Mouse (Mus musculus): ENCODE measurements around the gene Prpf40a. TPM values are rescaled to one million over a fixed set of nuclear protein-coding genes. Genes with fewer than 3 reads are reported as not detected.

The Prpf40a gene
- polyA plus RNA-seq, 1 experiment = 104 TPM

- Histone ChIP-seq H3K4me3 (ENCODE audit: insufficient read depth, low read length) (no peak overlapping the region), H3K4me1 (ENCODE audit: control insufficient read depth, insufficient read depth, low read length) (peaks cover 2% of the 10 kb centered on the region), H3K27ac (ENCODE audit: insufficient read depth, low read depth, low read length) (no peak overlapping the region)
- TF ChIP-seq POLR2A (IDR thresholded peaks at IDR 0.05; ENCODE audit: borderline replicate concordance, low read depth, low read length) = no peak
- TF ChIP-seq CTCF (IDR thresholded peaks at IDR 0.05; ENCODE audit: low read depth, low read length) = no peak
Measured at GRCm38 (mm10) chr2:53085617-53086202, 105.4 kb downstream of the Prpf40a start.

Other genes starting within 250 kb of the Prpf40a start
- gene Arl6ip6, start 442 bp upstream of the Prpf40a start, polyA plus RNA-seq (2012; ENCODE audit: insufficient read depth, insufficient read length, missing spikeins) = 17.6 and 24.8 TPM in 2 replicates

Data from bone marrow macrophage, adult 2 months (primary cell).